Mouse (Mus musculus): ENCODE results near the gene Cenpl. TPM values are rescaled to one million over a fixed set of nuclear protein-coding genes. Genes with fewer than 3 reads are reported as not detected.
A peak's percentile ranks its signal among the peaks of the same experiment; 100 is the strongest.

Cenpl gene
- total and polyA plus RNA-seq, 2 experiments from 2014 or later = 0.69 to 6.9 TPM

DNA sequence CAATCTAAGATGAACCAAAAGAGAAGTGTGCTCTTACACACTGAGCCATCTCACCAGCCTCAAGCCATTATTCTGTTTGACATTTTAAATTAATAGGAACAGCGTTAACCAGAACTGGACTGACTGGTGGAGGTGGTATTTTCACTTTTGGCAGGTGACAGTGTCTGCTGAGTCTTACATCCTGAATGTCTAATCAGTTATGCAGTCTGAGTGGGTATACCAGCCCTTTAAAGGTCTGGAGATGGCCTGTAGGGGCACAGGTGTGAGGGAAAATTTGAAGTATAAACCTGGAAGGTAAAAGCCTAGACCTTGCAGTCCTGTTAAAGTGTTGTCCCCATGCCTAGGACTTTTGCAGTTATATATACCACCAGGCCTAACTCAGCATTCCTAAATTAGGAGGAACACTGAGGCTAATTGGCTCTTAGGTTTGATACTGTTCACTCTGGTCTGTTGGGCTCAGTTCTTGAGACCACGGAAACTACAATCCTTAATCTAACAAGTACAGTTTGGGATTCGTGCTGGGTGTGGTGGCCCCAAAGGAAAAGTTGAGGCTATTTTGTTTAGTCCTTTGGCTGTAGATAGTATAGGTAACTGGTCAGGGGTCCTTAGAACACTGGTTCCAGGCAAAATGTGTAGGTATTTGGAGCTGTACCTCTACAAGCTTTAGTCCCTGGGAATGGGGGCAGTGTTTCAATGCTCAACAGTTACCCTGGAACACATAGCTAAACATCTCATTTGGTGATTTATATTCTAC, 31.4 kb upstream of the Cenpl start:
- DNase-seq (ENCODE audit: low spot score) (no peak), ATAC-seq (ENCODE audit: insufficient read depth, low read depth) (no peak)
- WGBS = 29% methylated on average over 3 of the region's 3 CpGs
- TF ChIP-seq CTCF (IDR thresholded peaks at IDR 0.05; ENCODE audit: low read depth) (no peak), EP300 (IDR thresholded peaks at IDR 0.05; ENCODE audit: low read depth) (no peak)
- Histone ChIP-seq H3K36me3 (replicated peaks; ENCODE audit: control insufficient read depth, insufficient read depth, low read length) (peaks cover 24% of the 10 kb centered on the region), H3K27ac (ENCODE audit: low read depth) (peak overlapping the region; percentile 61; the same call in 1 of the 2 replicates), H3K4me3 (ENCODE audit: low read depth, low read length) (no peak overlapping the region), H3K9ac (replicated peaks; ENCODE audit: low read depth, low read length) (no peak overlapping the region), H3K4me1 (ENCODE audit: control insufficient read depth, insufficient read depth) (peaks cover 14% of the 10 kb centered on the region; the same call in 1 of the 2 replicates), H3K9me3 (replicated peaks; ENCODE audit: control insufficient read depth, low read length) (no peaks in the 10 kb centered on the region), H3K4me2 (ENCODE audit: low read depth, low read length) (no peak overlapping the region), H3K27me3 (ENCODE audit: control insufficient read depth, insufficient read depth, low read length) (no peaks in the 10 kb centered on the region)

- Histone ChIP-seq H3K4me2 (ENCODE audit: low read depth, low read length) (no peak overlapping the region), H3K4me3 (ENCODE audit: low read depth, low read length) (no peak overlapping the region), H3K9ac (replicated peaks; ENCODE audit: low read depth, low read length) (no peak overlapping the region), H3K9me3 (replicated peaks; ENCODE audit: control insufficient read depth, low read length) (no peaks in the 10 kb centered on the region), H3K36me3 (replicated peaks; ENCODE audit: control insufficient read depth, insufficient read depth, low read length) (peaks cover 27% of the 10 kb centered on the region), H3K27ac (ENCODE audit: low read depth) (peak overlapping the region; percentile 61), H3K4me1 (ENCODE audit: control insufficient read depth, insufficient read depth) (peaks cover 14% of the 10 kb centered on the region; the same call in 1 of the 2 replicates), H3K27me3 (ENCODE audit: control insufficient read depth, insufficient read depth, low read length) (no peaks in the 10 kb centered on the region)
- no peak for DNase-seq (ENCODE audit: low spot score)
- ATAC-seq (ENCODE audit: insufficient read depth, low read depth) = no peak
- 36% methylated on average over 3 of the region's 3 CpGs for WGBS
- TF ChIP-seq EP300 (IDR thresholded peaks at IDR 0.05; ENCODE audit: low read depth) (no peak), CTCF (IDR thresholded peaks at IDR 0.05; ENCODE audit: low read depth) (no peak)
Observed at GRCm38 (mm10) chr1:161039741-161040425, 30.6 kb upstream of the Cenpl start.

DNA sequence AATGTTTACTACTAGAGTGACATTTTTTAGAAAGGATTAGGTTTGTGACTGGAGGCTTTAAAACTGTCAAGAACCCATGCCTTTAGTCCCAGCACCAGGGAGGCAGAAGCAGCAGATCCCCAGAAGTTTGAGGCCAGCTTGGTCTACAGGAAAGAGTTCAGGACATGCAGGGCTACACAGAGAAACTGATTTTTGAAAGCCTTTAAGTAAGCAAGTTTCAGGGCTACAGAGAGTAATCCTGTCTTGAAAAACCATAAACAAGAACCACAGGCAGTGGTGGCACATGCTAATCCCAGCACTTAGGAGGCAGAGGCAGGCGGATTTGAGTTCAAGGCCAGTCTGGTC, 30.1 kb upstream of the Cenpl start:
- Histone ChIP-seq H3K27ac (ENCODE audit: low read depth) (peak overlapping the region; percentile 61), H3K4me2 (ENCODE audit: low read depth, low read length) (no peak overlapping the region), H3K9me3 (replicated peaks; ENCODE audit: control insufficient read depth, low read length) (no peaks in the 10 kb centered on the region), H3K4me1 (ENCODE audit: control insufficient read depth, insufficient read depth) (peaks cover 14% of the 10 kb centered on the region; the same call in 1 of the 2 replicates), H3K9ac (replicated peaks; ENCODE audit: low read depth, low read length) (no peak overlapping the region), H3K36me3 (replicated peaks; ENCODE audit: control insufficient read depth, insufficient read depth, low read length) (peaks cover 32% of the 10 kb centered on the region), H3K4me3 (ENCODE audit: low read depth, low read length) (no peak overlapping the region), H3K27me3 (ENCODE audit: control insufficient read depth, insufficient read depth, low read length) (no peaks in the 10 kb centered on the region)
- TF ChIP-seq EP300 (IDR thresholded peaks at IDR 0.05; ENCODE audit: low read depth) = no peak
- TF ChIP-seq CTCF (IDR thresholded peaks at IDR 0.05; ENCODE audit: low read depth) = no peak
- DNase-seq (ENCODE audit: low spot score) (no peak), ATAC-seq (ENCODE audit: insufficient read depth, low read depth) (no peak)
- 73% methylated on average over 1 of the region's 1 CpGs for WGBS

- H3K27me3 ChIP-seq (ENCODE audit: control insufficient read depth, insufficient read depth, low read length) = no peaks in the 10 kb centered on the region
- peaks cover 36% of the 10 kb centered on the region for H3K36me3 ChIP-seq (replicated peaks; ENCODE audit: control insufficient read depth, insufficient read depth, low read length)
Observed at GRCm38 (mm10) chr1:161040855-161041254, 29.7 kb upstream of the Cenpl start.

GRCm38 (mm10) chr1:161041261-161042020, 29.1 kb upstream of the Cenpl start:
- no peak for TF ChIP-seq CTCF (IDR thresholded peaks at IDR 0.05; ENCODE audit: low read depth)
- TF ChIP-seq EP300 (IDR thresholded peaks at IDR 0.05; ENCODE audit: low read depth) = no peak
- ATAC-seq (ENCODE audit: insufficient read depth, low read depth) = no peak

More at GRCm38 (mm10) chr1:161040855-161041254, 29.7 kb upstream of the Cenpl start:
- no peak for ATAC-seq (ENCODE audit: insufficient read depth, low read depth)
- no peak overlapping the region for H3K27ac ChIP-seq (ENCODE audit: low read depth)
- no peak overlapping the region for H3K4me2 ChIP-seq (ENCODE audit: low read depth, low read length)
- no peak for DNase-seq (ENCODE audit: low spot score)
- TF ChIP-seq CTCF (IDR thresholded peaks at IDR 0.05; ENCODE audit: low read depth) = no peak
- no peak for TF ChIP-seq EP300 (IDR thresholded peaks at IDR 0.05; ENCODE audit: low read depth)
- H3K4me1 ChIP-seq (ENCODE audit: control insufficient read depth, insufficient read depth) = peaks cover 14% of the 10 kb centered on the region; the same call in 1 of the 2 replicates
- no peak overlapping the region for H3K4me3 ChIP-seq (ENCODE audit: low read depth, low read length)
- no peak overlapping the region for H3K9ac ChIP-seq (replicated peaks; ENCODE audit: low read depth, low read length)
- no peaks in the 10 kb centered on the region for H3K9me3 ChIP-seq (replicated peaks; ENCODE audit: control insufficient read depth, low read length)

More at GRCm38 (mm10) chr1:161041261-161042020, 29.1 kb upstream of the Cenpl start:
- Histone ChIP-seq H3K36me3 (replicated peaks; ENCODE audit: control insufficient read depth, insufficient read depth, low read length) (peaks cover 37% of the 10 kb centered on the region), H3K27me3 (ENCODE audit: control insufficient read depth, insufficient read depth, low read length) (no peaks in the 10 kb centered on the region), H3K9me3 (replicated peaks; ENCODE audit: control insufficient read depth, low read length) (no peaks in the 10 kb centered on the region), H3K9ac (replicated peaks; ENCODE audit: low read depth, low read length) (no peak overlapping the region), H3K4me3 (ENCODE audit: low read depth, low read length) (no peak overlapping the region), H3K4me1 (ENCODE audit: control insufficient read depth, insufficient read depth) (peaks cover 11% of the 10 kb centered on the region; the same call in 1 of the 2 replicates), H3K4me2 (ENCODE audit: low read depth, low read length) (no peak overlapping the region), H3K27ac (ENCODE audit: low read depth) (no peak overlapping the region)
- DNase-seq (ENCODE audit: low spot score) = no peak
- WGBS = 90% methylated on average over 7 of the region's 7 CpGs
